Mouse (Mus musculus) CH12.LX (cell line): Measurements from ENCODE around the gene Cpt1a. TPM values are rescaled to one million over a fixed set of nuclear protein-coding genes. Genes with fewer than 3 reads are reported as not detected.

Source experiments
- DNase-seq: peaks from one replicate; pipeline ENCODE4 v3.0.0-alpha.2; 2013; ENCODE audit errors: extremely low read depth
- H3K27ac ChIP-seq: 2 replicates; pipeline ENCODE4 v1.5.1; 2012; ENCODE audit warnings: low read depth, mild to moderate bottlenecking, control low read depth, moderate library complexity; ENCODE audit not compliant: insufficient read depth
- H3K27me3 ChIP-seq: replicated peaks from 2 replicates; pipeline ENCODE3; 2012; ENCODE audit warnings: inconsistent platforms
- H3K36me3 ChIP-seq, 2 experiments: replicated peaks in 1 of 2; 2 replicates each; pipeline versions ENCODE3 to v1.6.1; 2012; ENCODE audit warnings: inconsistent platforms in 1 of 2, low read length in 1 of 2, mild to moderate bottlenecking in 1 of 2, mixed read lengths in 1 of 2, moderate library complexity in 1 of 2; ENCODE audit not compliant: control insufficient read depth in 1 of 2, insufficient read depth in 1 of 2
- H3K4me1 ChIP-seq, 2 experiments: 2 replicates each; pipeline ENCODE4 v1.6.1; 2012; ENCODE audit warnings: inconsistent platforms in 1 of 2, moderate library complexity in 1 of 2; ENCODE audit not compliant: insufficient read depth in 2 of 2, control insufficient read depth in 1 of 2
- H3K4me2 ChIP-seq: 2 replicates; pipeline ENCODE4 v1.6.1; 2012; ENCODE audit warnings: low read depth, mild to moderate bottlenecking, control low read depth; ENCODE audit not compliant: poor library complexity, insufficient read depth, severe bottlenecking
- H3K4me3 ChIP-seq, 3 experiments: fragments of 150-350 bp in 1 of 3; sonication (generic) in 1 of 3; replicated peaks in 1 of 3; 2 replicates each; pipeline versions ENCODE3 to v1.5.1; 2011 to 2012; ENCODE audit warnings: low read depth in 2 of 3, low read length in 2 of 3, mild to moderate bottlenecking in 2 of 3, moderate library complexity in 2 of 3, control low read depth in 1 of 3, improper control_type of control experiment in 1 of 3, inconsistent platforms in 1 of 3, mixed read lengths in 1 of 3; ENCODE audit not compliant: poor library complexity in 1 of 3
- H3K79me2 ChIP-seq: replicated peaks from 2 replicates; pipeline ENCODE4 v1.6.1; 2012; ENCODE audit warnings: mild to moderate bottlenecking, moderate library complexity; ENCODE audit not compliant: control insufficient read depth, poor library complexity, insufficient read depth, severe bottlenecking; ENCODE audit errors: extremely low read depth
- H3K9ac ChIP-seq: 2 replicates; pipeline ENCODE4 v1.6.1; 2012; ENCODE audit warnings: low read depth, mild to moderate bottlenecking, control low read depth, moderate library complexity; ENCODE audit not compliant: insufficient read depth
- H3K9me3 ChIP-seq: replicated peaks from 2 replicates; pipeline ENCODE3; 2012; ENCODE audit warnings: low read length, inconsistent platforms, mixed read lengths
- CHD1 ChIP-seq: IDR thresholded peaks from 2 replicates; pipeline ENCODE4 v1.6.1; 2012; ENCODE audit warnings: low read depth, low read length, improper control_type of control experiment, inconsistent platforms
- CTCF ChIP-seq, 2 experiments: IDR thresholded peaks in 1 of 2; conservative IDR thresholded peaks in 1 of 2; 2 replicates each; pipeline ENCODE4 v1.5.1; 2011 to 2012; ENCODE audit warnings: low read depth in 2 of 2, low read length in 2 of 2, improper control_type of control experiment in 1 of 2, inconsistent platforms in 1 of 2, mild to moderate bottlenecking in 1 of 2, moderate library complexity in 1 of 2
- GABPA ChIP-seq: IDR thresholded peaks from 2 replicates; pipeline ENCODE4 v1.6.1; 2012; ENCODE audit warnings: low read depth, low read length, improper control_type of control experiment, inconsistent platforms; ENCODE audit not compliant: insufficient replicate concordance
- HCFC1 ChIP-seq: IDR thresholded peaks from 2 replicates; pipeline ENCODE4 v1.6.1; 2012; ENCODE audit warnings: low read depth, mild to moderate bottlenecking, inconsistent platforms, low read length, improper control_type of control experiment
- JUND ChIP-seq: conservative IDR thresholded peaks from 2 replicates; pipeline ENCODE4 v1.6.1; 2011; ENCODE audit warnings: low read depth, low read length, improper control_type of control experiment
- KAT2A ChIP-seq: IDR thresholded peaks from 2 replicates; pipeline ENCODE4 v1.6.1; 2012; ENCODE audit warnings: low read length, improper control_type of control experiment, inconsistent platforms; ENCODE audit not compliant: insufficient replicate concordance
- MAFK ChIP-seq: IDR thresholded peaks from 2 replicates; pipeline ENCODE4 v1.6.1; 2011; ENCODE audit warnings: low read length, improper control_type of control experiment; ENCODE audit not compliant: insufficient replicate concordance
- MAX ChIP-seq: IDR thresholded peaks from 2 replicates; pipeline ENCODE4 v1.6.1; 2011; ENCODE audit warnings: low read length, improper control_type of control experiment
- MAZ ChIP-seq: IDR thresholded peaks from 2 replicates; pipeline ENCODE4 v1.6.1; 2012; ENCODE audit warnings: low read depth, mild to moderate bottlenecking, inconsistent platforms, low read length, improper control_type of control experiment, moderate library complexity
- NRF1 ChIP-seq: IDR thresholded peaks from 2 replicates; pipeline ENCODE4 v1.6.1; 2014; ENCODE audit warnings: low read depth, mild to moderate bottlenecking, inconsistent platforms, low read length, improper control_type of control experiment, moderate library complexity
- POLR2AphosphoS2 ChIP-seq: IDR thresholded peaks from 2 replicates; pipeline ENCODE4 v1.6.1; 2011; ENCODE audit warnings: low read depth, low read length, improper control_type of control experiment
- RAD21 ChIP-seq: IDR thresholded peaks from 2 replicates; pipeline ENCODE4 v1.6.1; 2011; ENCODE audit warnings: low read depth, mild to moderate bottlenecking, low read length, improper control_type of control experiment, moderate library complexity
- SMC3 ChIP-seq: IDR thresholded peaks from 2 replicates; pipeline ENCODE4 v1.6.1; 2011; ENCODE audit warnings: low read depth, low read length, improper control_type of control experiment
- TCF12 ChIP-seq: IDR thresholded peaks from 2 replicates; pipeline ENCODE4 v1.6.1; 2014; ENCODE audit warnings: low read depth, mild to moderate bottlenecking, inconsistent platforms, low read length, improper control_type of control experiment
- ZC3H11A ChIP-seq: IDR thresholded peaks from 2 replicates; pipeline ENCODE4 v1.6.1; 2012; ENCODE audit warnings: low read depth, mild to moderate bottlenecking, inconsistent platforms, low read length, improper control_type of control experiment
- ZKSCAN1 ChIP-seq: IDR thresholded peaks from 2 replicates; pipeline ENCODE4 v1.6.1; 2012; ENCODE audit warnings: low read depth, inconsistent platforms, low read length, improper control_type of control experiment, borderline replicate concordance
- ZMIZ1 ChIP-seq: IDR thresholded peaks from 2 replicates; pipeline ENCODE4 v1.6.1; 2012; ENCODE audit warnings: low read depth, mild to moderate bottlenecking, inconsistent platforms, low read length, improper control_type of control experiment
- ZNF384 ChIP-seq: IDR thresholded peaks from 2 replicates; pipeline ENCODE4 v1.6.1; 2012; ENCODE audit warnings: low read depth, low read length, improper control_type of control experiment, inconsistent platforms
- dilution Hi-C: fragments of 300-500 bp; cut with MboI; formaldehyde crosslinking; loops from 2 replicates; pipeline ENCODE4 v1.14.3; 2020; ENCODE audit warnings: low sequenced_read_pairs; ENCODE audit not compliant: extremely low pct_unique_long_range_greater_than_20kb, extremely low pct_ligation_motif_present
- in situ Hi-C: fragments of 300-500 bp; cut with MboI; formaldehyde crosslinking; loops from 3 replicates; pipeline ENCODE4 v1.14.3; 2019; ENCODE audit warnings: low sequenced_read_pairs, low pct_ligation_motif_present, low pct_unique_long_range_greater_than_20kb, mixed read lengths
- polyA plus RNA-seq: library from polyadenylated mRNA; unstranded; fragments of >175 nt; gene quantifications from 2 replicates; pipeline ENCODE4 v1.2.1, GENCODE M21; 2012; ENCODE audit warnings: low read depth; ENCODE audit not compliant: insufficient read length
- total RNA-seq, 2 experiments: library from RNA; depleted of rRNA; stranded (reverse); fragments of 300-350 nt in 1 of 2; fragments of >200 nt in 1 of 2; gene quantifications; 2 replicates each; pipeline ENCODE4 v1.2.3; 2012 to 2014

The Cpt1a gene
- total and polyA plus RNA-seq, 3 experiments: 0.81 to 4.5 (median 2.6) TPM

- Histone ChIP-seq H3K9ac (no peak overlapping the region), H3K4me2 (no peak overlapping the region), H3K4me1 (no peaks in the 10 kb centered on the region; a peak in 1 of 4 replicates), H3K9me3 (no peaks in the 10 kb centered on the region), H3K36me3 (peaks cover 9 to 13% of the 10 kb centered on the region in 2 experiments), H3K27me3 (no peaks in the 10 kb centered on the region), H3K79me2 (no peaks in the 10 kb centered on the region), H3K27ac (no peak overlapping the region), H3K4me3 (no peak overlapping the region)
- TF ChIP-seq MAZ (no peak), TCF12 (no peak), KAT2A (no peak), CHD1 (no peak), ZC3H11A (no peak), ZKSCAN1 (no peak), SMC3 (no peak), ZNF384 (no peak), MAX (no peak), GABPA (no peak), HCFC1 (no peak), NRF1 (no peak), MAFK (no peak), CTCF (conservative IDR thresholded peaks at IDR 0.05 in 1 of 2, IDR thresholded peaks at IDR 0.05 in 1 of 2; ENCODE audit: low read depth in 2 of 2, low read length in 2 of 2) (no peak), POLR2AphosphoS2 (no peak)
- dilution Hi-C loops: no loop called here
- in situ Hi-C loops: loop anchor here (5.0 kb wide), 1 partner anchor 91 kb away; the partner anchor contains the start of genes Ighmbp2 and Mrpl21
- no peak for DNase-seq
Measured at GRCm38 (mm10) chr19:3373380-3373779, 51.2 kb downstream of the Cpt1a start.

- dilution Hi-C loops (no loop called here), in situ Hi-C loops (loop anchor here (5.0 kb wide), 1 partner anchor 92 kb away; the partner anchor contains the start of genes Ighmbp2 and Mrpl21)
- H3K36me3 ChIP-seq: peaks cover 5 to 6% of the 10 kb centered on the region in 2 experiments
- H3K27me3 ChIP-seq: no peaks in the 10 kb centered on the region
- no peak for TF ChIP-seq ZMIZ1
- no peak for TF ChIP-seq JUND
- peak in 1 of 2 experiments; percentile 40; a peak in 2 of 4 replicates for TF ChIP-seq CTCF (conservative IDR thresholded peaks at IDR 0.05 in 1 of 2, IDR thresholded peaks at IDR 0.05 in 1 of 2; ENCODE audit: low read depth in 2 of 2, low read length in 2 of 2)
- peak; percentile 10 for TF ChIP-seq RAD21
- no peak overlapping the region for H3K4me3 ChIP-seq
- H3K79me2 ChIP-seq: no peaks in the 10 kb centered on the region
- no peak overlapping the region for H3K4me2 ChIP-seq
- H3K9me3 ChIP-seq: no peaks in the 10 kb centered on the region
- H3K4me1 ChIP-seq: no peaks in the 10 kb centered on the region
- no peak for DNase-seq
- no peak overlapping the region for H3K27ac ChIP-seq
- no peak overlapping the region for H3K9ac ChIP-seq
Measured at GRCm38 (mm10) chr19:3374028-3374427, 51.9 kb downstream of the Cpt1a start.
